Mouse (Mus musculus): ENCODE measurements around the gene Gaa. TPM values are rescaled to one million over a fixed set of nuclear protein-coding genes. Genes with fewer than 3 reads are reported as not detected.

Gene Gaa
- polyA plus RNA-seq, 1 experiment from 2014 or later = 30.8 TPM

Other genes with a start within 250 kb of the Gaa start
- gene Cbx2, start 244.9 kb upstream of the Gaa start, polyA plus RNA-seq (2015; fragmentation: Nextera tagmentation; extraction: Ambion mirVana) = 2.6 and 3.3 TPM in 2 replicates
- gene Cbx8, start 226.9 kb upstream of the Gaa start, polyA plus RNA-seq (2015; fragmentation: Nextera tagmentation; extraction: Ambion mirVana) = 3.0 and 3.1 TPM in 2 replicates
- gene Cbx4, start 181.7 kb upstream of the Gaa start, polyA plus RNA-seq (2015; fragmentation: Nextera tagmentation; extraction: Ambion mirVana) = 2.5 and 2.9 TPM in 2 replicates
- 1.3 and 1.8 TPM in 2 replicates for gene Tbc1d16, start 39.4 kb upstream of the Gaa start, polyA plus RNA-seq (2015; fragmentation: Nextera tagmentation; extraction: Ambion mirVana)
- 0.61 and 0.68 TPM in 2 replicates for gene Ccdc40, start 39.3 kb upstream of the Gaa start, polyA plus RNA-seq (2015; fragmentation: Nextera tagmentation; extraction: Ambion mirVana)
- 139 and 146 TPM in 2 replicates for gene Eif4a3, start 32.2 kb downstream of the Gaa start, polyA plus RNA-seq (2015; fragmentation: Nextera tagmentation; extraction: Ambion mirVana)
- 0.21 and 0.24 TPM in 2 replicates for gene Card14, start 39.9 kb downstream of the Gaa start, polyA plus RNA-seq (2015; fragmentation: Nextera tagmentation; extraction: Ambion mirVana)
- 1.8 and 2.0 TPM in 2 replicates for gene Sgsh, start 87.6 kb downstream of the Gaa start, polyA plus RNA-seq (2015; fragmentation: Nextera tagmentation; extraction: Ambion mirVana)
- gene Slc26a11, start 87.7 kb downstream of the Gaa start, polyA plus RNA-seq (2015; fragmentation: Nextera tagmentation; extraction: Ambion mirVana) = 2.1 and 2.3 TPM in 2 replicates
- gene Rnf213, start 125.2 kb downstream of the Gaa start, polyA plus RNA-seq (2015; fragmentation: Nextera tagmentation; extraction: Ambion mirVana) = 2.5 and 3.3 TPM in 2 replicates
- gene Endov, start 223.5 kb downstream of the Gaa start, polyA plus RNA-seq (2015; fragmentation: Nextera tagmentation; extraction: Ambion mirVana) = 4.5 and 4.6 TPM in 2 replicates

Data from liver, embryonic 16.5 days (tissue).